Mouse (Mus musculus): Measurements from ENCODE around the gene Cyth3. TPM values are rescaled to one million over a fixed set of nuclear protein-coding genes. Genes with fewer than 3 reads are reported as not detected.
A peak's percentile ranks its signal among the peaks of the same experiment; 100 is the strongest.

Gene Cyth3
- total RNA-seq, 1 experiment from 2014 or later = 144 TPM

GRCm38 (mm10) chr5:143706030-143706821 is 84.0 kb downstream of the Cyth3 start:
- DNase-seq = no peak

- no peak for DNase-seq
These were observed 84.6 kb downstream of the Cyth3 start for GRCm38 (mm10) chr5:143706822-143707200.

- DNase-seq = peak; percentile 85
These were observed 89.1 kb downstream of the Cyth3 start for GRCm38 (mm10) chr5:143711326-143711725.

GRCm38 (mm10) chr5:143712011-143712800 is 90.0 kb downstream of the Cyth3 start:
- peak; percentile 48 for DNase-seq

- DNase-seq = no peak
These were observed 99.7 kb downstream of the Cyth3 start for GRCm38 (mm10) chr5:143721962-143722361.

- DNase-seq = no peak
These were observed 108.7 kb downstream of the Cyth3 start for GRCm38 (mm10) chr5:143730915-143731314.

GRCm38 (mm10) chr5:143731483-143732112 is 109.4 kb downstream of the Cyth3 start:
- peak; percentile 65 for DNase-seq

GRCm38 (mm10) chr5:143732180-143732891 is 110.1 kb downstream of the Cyth3 start, which contains the start of gene Usp42:
Gene Usp42, minus strand, starts transcription at chr5:143732280.
- DNase-seq = peak; percentile 98

GRCm38 (mm10) chr5:143749630-143750208 is 127.5 kb downstream of the Cyth3 start:
- DNase-seq = no peak

- DNase-seq = no peak
These were observed 133.4 kb downstream of the Cyth3 start for GRCm38 (mm10) chr5:143755529-143756141.

GRCm38 (mm10) chr5:143757755-143758443 is 135.7 kb downstream of the Cyth3 start:
- DNase-seq = peak; percentile 95

- DNase-seq = no peak
These were observed 137.3 kb downstream of the Cyth3 start for GRCm38 (mm10) chr5:143759554-143759953.

Other genes starting within 250 kb of the Cyth3 start
- 101 and 108 TPM in 2 replicates for gene Kdelr2, start 218.6 kb upstream of the Cyth3 start, total RNA-seq (2021)
- gene Daglb, start 157.9 kb upstream of the Cyth3 start, total RNA-seq (2021) = 11.2 and 13.1 TPM in 2 replicates
- 343 and 359 TPM in 2 replicates for gene Rac1, start 94.4 kb upstream of the Cyth3 start, total RNA-seq (2021)
- 13.5 and 16.8 TPM in 2 replicates for gene Usp42, start 109.8 kb downstream of the Cyth3 start, total RNA-seq (2021)
- 33.1 and 34.2 TPM in 2 replicates for gene Eif2ak1, start 195.3 kb downstream of the Cyth3 start, total RNA-seq (2021)